Mouse (Mus musculus): ENCODE measurements at regions not wholly inside any gene's neighbourhood (a gene's known extent, or its start where the extent isn't known, plus 50 kb on each side); places are given as distances from the start of the nearest gene placed in this dataset.

GRCm38 (mm10) chrX:96019556-96019955 is 62.8 kb upstream of the Las1l start:
- intact Hi-C loops (cut with DNase I), result loop anchor here (2.0 kb wide), 1 partner anchor 159 kb away; no protein-coding TSS in a partner anchor

DNA sequence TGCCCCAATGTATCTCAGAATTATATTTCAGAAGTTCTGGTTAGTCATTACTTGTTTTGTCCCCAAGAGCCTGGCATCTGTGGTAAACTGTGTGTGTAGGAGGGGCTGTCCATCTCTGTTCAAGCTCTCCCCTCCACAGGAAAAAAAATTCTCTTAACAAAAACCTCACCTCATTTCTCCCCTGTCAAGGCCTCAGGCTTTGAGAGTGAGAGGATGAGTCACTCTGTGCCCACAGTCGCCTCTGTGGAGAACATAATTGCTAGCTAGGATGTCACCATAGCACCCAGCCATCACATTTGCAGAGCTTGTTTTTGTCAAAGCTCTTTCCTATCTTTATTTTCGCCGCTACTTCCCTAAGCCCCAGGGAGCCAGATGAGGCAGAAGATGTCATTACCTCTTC is 63.6 kb upstream of the Las1l start:
- intact Hi-C loops (cut with DNase I), result loop anchor here (5.0 to 10.0 kb wide), 2 partner anchors 74 to 112 kb away; partner anchors contain the start of gene Msn

DNA sequence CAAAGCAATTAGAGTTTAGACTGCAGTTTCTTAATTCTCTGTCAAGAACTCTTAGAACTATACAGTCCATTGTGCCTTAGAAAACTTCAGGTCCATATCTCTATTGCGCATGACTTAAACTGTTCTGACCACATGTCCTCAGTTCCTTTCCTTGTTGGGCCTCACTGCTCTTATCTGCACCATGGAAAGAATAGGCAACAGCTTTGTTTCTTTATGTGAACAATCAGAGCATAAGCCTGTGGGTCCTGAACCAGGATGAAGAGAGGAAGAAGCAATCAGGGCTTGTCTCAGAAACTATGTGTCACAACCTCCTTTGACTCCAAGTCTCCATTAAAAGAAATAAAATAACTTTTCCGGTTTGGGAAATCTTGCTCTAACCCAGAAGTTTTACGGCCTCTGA is 68.6 kb upstream of the Las1l start:
- intact Hi-C loops (cut with DNase I), result loop anchor here (10.0 kb wide), 1 partner anchor 69 kb away; the partner anchor contains the start of gene Msn

DNA sequence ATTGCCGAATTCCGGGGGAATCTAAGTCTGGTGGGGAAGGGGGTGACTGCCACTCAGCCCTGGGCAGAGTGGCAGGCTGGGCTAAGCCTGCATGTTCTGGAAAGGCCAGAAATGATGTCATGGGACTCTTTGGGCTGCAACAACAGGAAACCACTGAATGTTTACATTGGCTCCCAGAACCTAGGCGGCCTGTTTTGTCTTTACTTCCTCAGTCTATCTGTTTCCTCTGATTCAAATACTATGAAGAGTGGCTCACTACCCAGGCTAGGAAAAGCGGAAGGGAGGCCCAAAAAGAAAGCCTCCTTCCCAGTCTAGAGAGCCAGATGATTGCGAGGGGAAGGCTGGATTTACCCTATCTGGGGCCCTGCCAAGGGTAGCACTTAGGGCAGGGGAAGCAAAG is 69.1 kb upstream of the Las1l start:
- intact Hi-C loops (cut with DNase I), result loop anchor here (10.0 kb wide), 1 partner anchor 69 kb away; the partner anchor contains the start of gene Msn

GRCm38 (mm10) chrX:96031591-96031990 is 64.3 kb upstream of the Msn start:
- intact Hi-C loops (cut with DNase I), result no loop called here

- intact Hi-C loops (cut with DNase I), result no loop called here
These were observed 60.5 kb upstream of the Msn start for GRCm38 (mm10) chrX:96035307-96035706.

DNA sequence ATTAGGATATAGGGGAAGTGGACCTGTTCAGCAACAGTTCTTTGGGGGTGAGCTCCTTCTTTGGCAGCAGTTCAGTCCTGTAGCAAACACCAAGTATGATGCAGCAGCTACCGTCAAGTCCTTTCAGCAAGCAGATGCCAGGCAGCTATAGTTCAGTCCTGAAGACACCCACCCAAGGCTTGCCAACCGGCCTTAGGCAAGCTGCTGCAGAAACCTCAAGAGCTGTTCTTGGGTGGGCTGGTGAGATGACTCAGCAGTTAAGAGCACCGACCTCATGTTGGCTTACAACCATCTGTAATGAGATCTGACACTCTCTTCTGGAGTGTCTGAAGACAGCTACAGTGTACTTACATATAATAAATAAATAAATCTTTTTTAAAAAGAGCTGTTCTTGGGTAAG is 53.6 kb upstream of the Msn start:
- intact Hi-C loops (cut with DNase I), result no loop called here
